Mouse (Mus musculus): ENCODE measurements at regions not wholly inside any gene's neighbourhood (a gene's known extent, or its start where the extent isn't known, plus 50 kb on each side); places are given as distances from the start of the nearest gene placed in this dataset.

GRCm38 (mm10) chr8:76038526-76038925 lies 590.0 kb downstream of the Iqcm start:
- no peak for DNase-seq

- DNase-seq: no peak
Observed at GRCm38 (mm10) chr8:76052003-76052402, 603.5 kb downstream of the Iqcm start.

DNA sequence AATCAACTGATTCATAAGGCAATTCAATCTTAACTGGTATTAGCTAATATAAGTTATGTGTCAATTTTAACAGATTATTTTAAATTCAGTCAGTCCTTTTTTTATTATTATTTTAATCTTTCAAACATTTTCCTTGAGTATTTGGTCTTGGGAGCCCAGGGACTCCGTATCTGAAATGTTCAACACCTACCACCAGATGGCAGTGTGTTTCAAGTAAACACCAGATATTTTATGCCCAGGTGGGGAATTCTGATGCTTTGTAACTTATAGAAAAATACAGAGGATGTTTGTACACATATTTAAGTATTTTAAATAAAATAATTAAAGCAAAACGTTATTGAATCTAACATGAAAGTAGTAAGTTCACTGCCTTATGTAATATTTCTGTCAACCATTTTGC lies 619.2 kb downstream of the Iqcm start:
- DNase-seq: peak; percentile 72

DNA sequence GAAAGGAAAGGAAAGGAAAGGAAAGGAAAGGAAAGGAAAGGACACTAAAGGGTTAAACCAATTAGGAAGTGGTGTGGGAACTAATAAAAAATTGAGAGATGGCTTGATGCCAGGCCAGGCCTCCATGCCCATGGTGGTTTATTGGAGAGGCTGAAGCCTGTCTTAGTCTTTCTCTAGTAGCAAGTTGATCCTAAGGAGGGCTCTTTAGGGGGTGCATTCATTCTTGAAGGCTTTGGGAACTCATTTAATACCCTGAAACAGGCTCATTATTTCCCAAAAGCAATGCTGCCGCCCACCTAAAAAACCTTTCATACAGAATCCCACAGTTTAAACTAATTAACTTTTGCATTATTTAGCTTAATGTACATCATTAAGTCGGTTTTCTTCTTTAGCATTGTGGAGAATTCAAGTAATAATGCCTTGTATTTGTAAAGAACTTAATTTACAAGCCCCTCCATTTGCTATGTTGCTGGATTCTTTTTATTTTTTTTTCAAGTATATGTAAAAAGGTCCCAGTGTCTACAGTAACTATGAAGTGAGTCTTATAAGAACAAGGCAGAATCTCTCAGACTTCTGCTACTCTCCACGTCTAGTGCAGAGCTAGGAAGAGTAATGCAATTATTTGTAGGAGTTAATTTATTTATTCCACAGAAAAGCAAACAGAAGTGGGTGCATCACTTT lies 624.3 kb downstream of the Iqcm start:
- peak; percentile 8 for DNase-seq

GRCm38 (mm10) chr8:76120587-76121145 lies 672.2 kb downstream of the Iqcm start:
- DNase-seq: no peak

GRCm38 (mm10) chr8:76127486-76127885 lies 679.0 kb downstream of the Iqcm start:
- peak; percentile 2 for DNase-seq

- DNase-seq: no peak
Observed at GRCm38 (mm10) chr8:76137219-76137618, 688.7 kb downstream of the Iqcm start.

DNA sequence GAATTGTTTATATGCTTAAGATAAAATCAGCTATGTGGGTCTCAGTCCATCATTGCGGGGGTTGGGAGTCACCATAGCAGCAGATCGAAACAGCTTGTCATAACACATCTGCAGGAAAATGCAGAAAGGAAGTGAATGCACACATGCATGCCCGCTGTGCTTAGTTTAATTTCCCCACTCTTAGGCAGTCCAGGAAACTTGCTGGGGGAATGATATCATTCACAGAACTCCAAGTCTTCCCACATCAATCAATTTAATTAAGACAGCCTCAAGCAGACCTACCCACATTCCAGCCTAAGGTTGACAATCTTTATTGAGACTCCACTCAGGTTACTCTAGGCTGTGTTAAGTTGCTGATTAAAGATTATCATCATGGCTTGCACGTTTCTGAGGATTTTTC lies 700.2 kb downstream of the Iqcm start:
- DNase-seq: peak; percentile 19

- no peak for DNase-seq
Observed at GRCm38 (mm10) chr8:76182520-76182919, 716.7 kb upstream of the Nr3c2 start.

DNA sequence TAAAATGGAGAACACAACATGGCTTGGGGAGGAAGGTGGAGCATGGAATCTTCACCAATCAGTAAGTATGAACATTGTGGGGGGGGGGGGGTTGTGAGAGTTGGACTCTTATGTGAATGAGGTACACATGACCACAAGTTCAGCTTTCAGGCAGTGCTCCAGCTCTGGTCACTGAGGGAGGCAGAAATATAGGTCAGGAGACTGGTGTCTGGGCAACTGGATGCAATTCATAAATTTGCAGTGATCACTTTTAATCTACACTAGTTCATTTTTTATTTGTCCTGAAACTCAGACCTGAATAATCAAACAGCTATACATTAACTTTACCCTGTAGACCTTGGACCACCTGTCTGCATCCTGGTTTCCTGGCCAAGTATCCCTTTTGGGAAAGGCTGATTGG lies 715.4 kb upstream of the Nr3c2 start:
- no peak for DNase-seq

GRCm38 (mm10) chr8:76187293-76187692 lies 711.9 kb upstream of the Nr3c2 start:
- no peak for DNase-seq

DNA sequence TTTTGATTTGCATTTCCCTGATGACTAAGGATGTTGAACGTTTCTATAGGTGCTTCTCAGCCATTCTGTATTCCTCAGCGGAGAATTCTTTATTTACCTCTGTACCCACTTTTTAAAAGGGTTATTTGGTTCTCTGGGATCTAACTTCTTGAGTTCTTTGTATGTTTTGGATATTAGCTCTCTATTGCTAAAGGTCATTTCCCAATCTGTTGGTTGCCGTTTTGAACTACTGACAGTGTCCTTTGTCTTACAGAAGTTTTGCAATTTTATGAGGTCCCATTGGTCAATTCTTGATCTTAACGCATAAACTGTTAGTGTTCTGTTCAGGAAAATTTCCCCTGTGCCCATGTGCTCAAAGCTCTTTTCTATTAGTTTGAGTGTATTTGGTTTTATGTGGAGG lies 687.4 kb upstream of the Nr3c2 start:
- DNase-seq: no peak

GRCm38 (mm10) chr8:76217819-76218580 lies 681.2 kb upstream of the Nr3c2 start:
- no peak for DNase-seq

- peak; percentile 46 for DNase-seq
Observed at GRCm38 (mm10) chr8:76230847-76231246, 668.4 kb upstream of the Nr3c2 start.

GRCm38 (mm10) chr8:76249194-76249593 lies 650.0 kb upstream of the Nr3c2 start:
- no peak for DNase-seq

GRCm38 (mm10) chr8:76252161-76253010 lies 646.9 kb upstream of the Nr3c2 start:
- no peak for DNase-seq

All from embryo, embryonic 11 days (tissue).